Mouse (Mus musculus) right cerebral cortex, adult 2 months (tissue): ENCODE results near the gene Zfp523.

Source experiments
- DNase-seq, 2 experiments: peaks; one replicate each; pipeline ENCODE4 v3.0.0; 2021 to 2022; ENCODE audit warnings: low spot score in 2 of 2

The Zfp523 gene

GRCm38 (mm10) chr17:28176775-28177539, at the start of gene Zfp523:
Zfp523 (plus strand) TSS chr17:28177129.
- peak; percentile 88 to 89 for DNase-seq

- no peak for DNase-seq
Observed at GRCm38 (mm10) chr17:28129796-28130195, 47.1 kb upstream of the Zfp523 start.

GRCm38 (mm10) chr17:28130391-28131125, 46.4 kb upstream of the Zfp523 start:
- DNase-seq: no peak

- DNase-seq: no peak
Observed at GRCm38 (mm10) chr17:28131156-28131555, 45.8 kb upstream of the Zfp523 start.

- peak; percentile 60 to 62 for DNase-seq
Observed at GRCm38 (mm10) chr17:28133193-28133592, 43.7 kb upstream of the Zfp523 start.

GRCm38 (mm10) chr17:28135496-28135895, 41.4 kb upstream of the Zfp523 start:
- no peak for DNase-seq

- no peak for DNase-seq
Observed at GRCm38 (mm10) chr17:28136266-28136665, 40.7 kb upstream of the Zfp523 start.

GRCm38 (mm10) chr17:28138013-28138412, 38.9 kb upstream of the Zfp523 start:
- DNase-seq: no peak

- DNase-seq: no peak
Observed at GRCm38 (mm10) chr17:28138685-28139084, 38.2 kb upstream of the Zfp523 start.

GRCm38 (mm10) chr17:28140431-28141204, 36.3 kb upstream of the Zfp523 start:
- DNase-seq: no peak

GRCm38 (mm10) chr17:28141205-28141650, 35.7 kb upstream of the Zfp523 start:
- no peak for DNase-seq

GRCm38 (mm10) chr17:28141771-28142699, 34.9 kb upstream of the Zfp523 start, which contains the start of gene Scube3:
Scube3 (plus strand) TSS chr17:28142141.
- DNase-seq: no peak

- DNase-seq: no peak
Observed at GRCm38 (mm10) chr17:28142700-28143610, 34.0 kb upstream of the Zfp523 start.

- DNase-seq: no peak
Observed at GRCm38 (mm10) chr17:28143751-28144150, 33.2 kb upstream of the Zfp523 start.

- no peak for DNase-seq
Observed at GRCm38 (mm10) chr17:28144241-28144640, 32.7 kb upstream of the Zfp523 start.

GRCm38 (mm10) chr17:28148288-28148687, 28.6 kb upstream of the Zfp523 start:
- no peak for DNase-seq

GRCm38 (mm10) chr17:28149734-28150133, 27.2 kb upstream of the Zfp523 start:
- DNase-seq: no peak

- no peak for DNase-seq
Observed at GRCm38 (mm10) chr17:28150456-28150855, 26.5 kb upstream of the Zfp523 start.

GRCm38 (mm10) chr17:28153095-28153494, 23.8 kb upstream of the Zfp523 start:
- no peak for DNase-seq

- no peak for DNase-seq
Observed at GRCm38 (mm10) chr17:28154970-28155369, 22.0 kb upstream of the Zfp523 start.
